Mouse (Mus musculus): ENCODE results near the gene Otol1.

Otol1 gene

GRCm38 (mm10) chr3:70007313-70007712 lies at the start of gene Otol1:
TSS of gene Otol1 (plus strand) at chr3:70007613.
- DNase-seq (ENCODE audit: inconsistent ontology term): no peak

GRCm38 (mm10) chr3:69962187-69962586 lies 45.2 kb upstream of the Otol1 start:
- DNase-seq (ENCODE audit: inconsistent ontology term): no peak

- no peak for DNase-seq (ENCODE audit: inconsistent ontology term)
Measured at GRCm38 (mm10) chr3:69971482-69972097, 35.8 kb upstream of the Otol1 start.

- no peak for DNase-seq (ENCODE audit: inconsistent ontology term)
Measured at GRCm38 (mm10) chr3:69978092-69978491, 29.3 kb upstream of the Otol1 start.

- DNase-seq (ENCODE audit: inconsistent ontology term): no peak
Measured at GRCm38 (mm10) chr3:69993806-69994205, 13.6 kb upstream of the Otol1 start.

- peak; percentile 80 for DNase-seq (ENCODE audit: inconsistent ontology term)
Measured at GRCm38 (mm10) chr3:70001540-70001939, 5.9 kb upstream of the Otol1 start.

- DNase-seq (ENCODE audit: inconsistent ontology term): peak; percentile 16
Measured at GRCm38 (mm10) chr3:70003126-70003764, 4.2 kb upstream of the Otol1 start.

- DNase-seq (ENCODE audit: inconsistent ontology term): no peak
Measured at GRCm38 (mm10) chr3:70003955-70004354, 3.5 kb upstream of the Otol1 start.

- DNase-seq (ENCODE audit: inconsistent ontology term): no peak
Measured at GRCm38 (mm10) chr3:70004379-70004778, 3.0 kb upstream of the Otol1 start.

- DNase-seq (ENCODE audit: inconsistent ontology term): no peak
Measured at GRCm38 (mm10) chr3:70012641-70013040, 5.2 kb downstream of the Otol1 start.

- no peak for DNase-seq (ENCODE audit: inconsistent ontology term)
Measured at GRCm38 (mm10) chr3:70026605-70027004, 19.2 kb downstream of the Otol1 start.

GRCm38 (mm10) chr3:70029260-70029659 lies 21.8 kb downstream of the Otol1 start:
- no peak for DNase-seq (ENCODE audit: inconsistent ontology term)

GRCm38 (mm10) chr3:70035593-70035992 lies 28.2 kb downstream of the Otol1 start:
- DNase-seq (ENCODE audit: inconsistent ontology term): peak; percentile 19
